Mouse (Mus musculus) granulocyte monocyte progenitor cell, adult 5-6 weeks (primary cell): ENCODE measurements around the gene Ubald1. TPM values are rescaled to one million over a fixed set of nuclear protein-coding genes. Genes with fewer than 3 reads are reported as not detected.
A peak's percentile ranks its signal among the peaks of the same experiment; 100 is the strongest.

Source experiments
- ATAC-seq: replicated peaks from 2 replicates; pipeline ENCODE4 v1.8.0; 2016; ENCODE audit warnings: mild to moderate bottlenecking, moderate TSS enrichment, inconsistent platforms; ENCODE audit not compliant: poor library complexity, severe bottlenecking
- total RNA-seq, 2 experiments: library from RNA; stranded (forward) in 1 of 2; stranded (reverse) in 1 of 2; fragments of 200-712, 200-1000 nt in 1 of 2; fragments of >200 nt in 1 of 2; fragmentation: Nextera tagmentation in 1 of 2; gene quantifications; 2 replicates each; pipeline ENCODE4 v1.2.3; 2014 to 2017

The Ubald1 gene
- total RNA-seq (2014; fragmentation: Nextera tagmentation) = 37.0 and 39.8 TPM in 2 replicates
- total RNA-seq (2017) = 11.4 and 14.1 TPM in 2 replicates

GRCm38 (mm10) chr16:4880136-4880825 is at the start of gene Ubald1:
TSS of gene Ubald1 (minus strand) at chr16:4880315.
- ATAC-seq = peak; percentile 54

- ATAC-seq = no peak
These were observed 48.4 kb upstream of the Ubald1 start for GRCm38 (mm10) chr16:4928474-4928873.

GRCm38 (mm10) chr16:4927967-4928366 is 47.9 kb upstream of the Ubald1 start:
- no peak for ATAC-seq

- ATAC-seq = no peak
These were observed 43.9 kb upstream of the Ubald1 start for GRCm38 (mm10) chr16:4923996-4924395.

- no peak for ATAC-seq
These were observed 42.4 kb upstream of the Ubald1 start for GRCm38 (mm10) chr16:4922481-4922880.

GRCm38 (mm10) chr16:4920556-4920955 is 40.4 kb upstream of the Ubald1 start:
- ATAC-seq = peak; percentile 86

GRCm38 (mm10) chr16:4916608-4917007 is 36.5 kb upstream of the Ubald1 start:
- no peak for ATAC-seq

GRCm38 (mm10) chr16:4915931-4916330 is 35.8 kb upstream of the Ubald1 start:
- no peak for ATAC-seq

GRCm38 (mm10) chr16:4913783-4914735 is 33.9 kb upstream of the Ubald1 start:
- peak; percentile 57 for ATAC-seq

- ATAC-seq = peak; percentile 84
These were observed 33.0 kb upstream of the Ubald1 start for GRCm38 (mm10) chr16:4912907-4913782.

GRCm38 (mm10) chr16:4912074-4912648 is 32.0 kb upstream of the Ubald1 start:
- ATAC-seq = no peak

- no peak for ATAC-seq
These were observed 30.6 kb upstream of the Ubald1 start for GRCm38 (mm10) chr16:4910758-4911157.

- no peak for ATAC-seq
These were observed 29.6 kb upstream of the Ubald1 start for GRCm38 (mm10) chr16:4909745-4910144.

GRCm38 (mm10) chr16:4907972-4908371 is 27.9 kb upstream of the Ubald1 start:
- peak; percentile 82 for ATAC-seq

- ATAC-seq = peak; percentile 12; the same call in 1 of the 2 replicates
These were observed 27.3 kb upstream of the Ubald1 start for GRCm38 (mm10) chr16:4907386-4907785.

GRCm38 (mm10) chr16:4906559-4906958 is 26.4 kb upstream of the Ubald1 start:
- ATAC-seq = no peak

GRCm38 (mm10) chr16:4905591-4905990 is 25.5 kb upstream of the Ubald1 start:
- no peak for ATAC-seq

- ATAC-seq = no peak
These were observed 24.8 kb upstream of the Ubald1 start for GRCm38 (mm10) chr16:4904878-4905277.

- ATAC-seq = no peak
These were observed 23.5 kb upstream of the Ubald1 start for GRCm38 (mm10) chr16:4903491-4904102.
